Mouse (Mus musculus) lung, adult 18-20 months (tissue): Measurements from ENCODE around the gene Pou2af1.

Source experiments
- DNase-seq, 2 experiments: peaks; one replicate each; pipeline ENCODE4 v3.0.0; 2022; ENCODE audit warnings: mixed read lengths in 2 of 2

Pou2af1 gene

GRCm38 (mm10) chr9:51213023-51213728 is at the start of gene Pou2af1:
TSS of gene Pou2af1 (plus strand) at chr9:51213708.
- peak; percentile 4 to 35 for DNase-seq

GRCm38 (mm10) chr9:51163989-51164388 is 49.5 kb upstream of the Pou2af1 start:
- no peak for DNase-seq

GRCm38 (mm10) chr9:51165312-51166180 is 48.0 kb upstream of the Pou2af1 start, which contains the start of gene Gm32742:
TSS of gene Gm32742 (minus strand) at chr9:51165517.
- DNase-seq: peak in 1 of 2 experiments; percentile 27

GRCm38 (mm10) chr9:51167954-51168353 is 45.6 kb upstream of the Pou2af1 start:
- peak; percentile 87 to 93 for DNase-seq

- DNase-seq: peak; percentile 69 to 85
Observed at GRCm38 (mm10) chr9:51168698-51169097, 44.8 kb upstream of the Pou2af1 start.

- peak; percentile 29 to 62 for DNase-seq
Observed at GRCm38 (mm10) chr9:51169133-51169532, 44.4 kb upstream of the Pou2af1 start.

- DNase-seq: no peak
Observed at GRCm38 (mm10) chr9:51170298-51170697, 43.2 kb upstream of the Pou2af1 start.

GRCm38 (mm10) chr9:51174890-51175464 is 38.5 kb upstream of the Pou2af1 start:
- peak; percentile 26 to 56 for DNase-seq

- DNase-seq: no peak
Observed at GRCm38 (mm10) chr9:51175722-51176121, 37.8 kb upstream of the Pou2af1 start.

- no peak for DNase-seq
Observed at GRCm38 (mm10) chr9:51178297-51178696, 35.2 kb upstream of the Pou2af1 start.

- peak; percentile 42 to 43 for DNase-seq
Observed at GRCm38 (mm10) chr9:51180621-51181020, 32.9 kb upstream of the Pou2af1 start.

- DNase-seq: no peak
Observed at GRCm38 (mm10) chr9:51182716-51183710, 30.5 kb upstream of the Pou2af1 start.

GRCm38 (mm10) chr9:51185386-51185785 is 28.1 kb upstream of the Pou2af1 start:
- no peak for DNase-seq

GRCm38 (mm10) chr9:51185871-51186270 is 27.6 kb upstream of the Pou2af1 start:
- no peak for DNase-seq

GRCm38 (mm10) chr9:51190655-51191054 is 22.9 kb upstream of the Pou2af1 start:
- DNase-seq: no peak

GRCm38 (mm10) chr9:51194790-51195189 is 18.7 kb upstream of the Pou2af1 start:
- no peak for DNase-seq

GRCm38 (mm10) chr9:51208974-51209332 is 4.6 kb upstream of the Pou2af1 start:
- DNase-seq: no peak

- DNase-seq: no peak
Observed at GRCm38 (mm10) chr9:51211191-51211590, 2.3 kb upstream of the Pou2af1 start.

GRCm38 (mm10) chr9:51213729-51214237 is 275 bp downstream of the Pou2af1 start:
- DNase-seq: no peak

GRCm38 (mm10) chr9:51215311-51215710 is 1.8 kb downstream of the Pou2af1 start:
- DNase-seq: peak in 1 of 2 experiments; percentile 12

- DNase-seq: no peak
Observed at GRCm38 (mm10) chr9:51215949-51216348, 2.4 kb downstream of the Pou2af1 start.

- DNase-seq: no peak
Observed at GRCm38 (mm10) chr9:51225636-51226166, 12.2 kb downstream of the Pou2af1 start.
